Mouse (Mus musculus) gastrocnemius, adult 8-10 months (tissue): ENCODE measurements around the gene Maco1. TPM values are rescaled to one million over a fixed set of nuclear protein-coding genes. Genes with fewer than 3 reads are reported as not detected.

Source experiments
- DNase-seq, 2 experiments: peaks; one replicate each; pipeline ENCODE4 v3.0.0; 2022; ENCODE audit warnings: low spot score in 2 of 2
- total RNA-seq, 4 experiments: library from RNA; stranded (reverse); gene quantifications; 2 replicates each; pipeline ENCODE4 v1.2.4; 2022

Maco1 gene
- total RNA-seq, 4 experiments from 2014 or later, result 17.5 to 21.6 (median 19.1) TPM

- DNase-seq, result no peak
Observed at GRCm38 (mm10) chr4:134774126-134774525, 79.0 kb downstream of the Maco1 start.

GRCm38 (mm10) chr4:134772805-134773674, 80.1 kb downstream of the Maco1 start:
- no peak for DNase-seq

- no peak for DNase-seq
Observed at GRCm38 (mm10) chr4:134769891-134770290, 83.3 kb downstream of the Maco1 start.

- peak; percentile 30 to 54 for DNase-seq
Observed at GRCm38 (mm10) chr4:134769081-134769811, 83.9 kb downstream of the Maco1 start.

GRCm38 (mm10) chr4:134768226-134768888, 84.8 kb downstream of the Maco1 start:
- no peak for DNase-seq

GRCm38 (mm10) chr4:134767426-134768225, 85.5 kb downstream of the Maco1 start, which contains the start of gene Ldlrap1:
Gene Ldlrap1 (minus strand): TSS chr4:134768024.
- peak; percentile 50 to 66 for DNase-seq

- DNase-seq, result peak; percentile 30 to 61
Observed at GRCm38 (mm10) chr4:134766904-134767425, 86.2 kb downstream of the Maco1 start.

GRCm38 (mm10) chr4:134766277-134766676, 86.9 kb downstream of the Maco1 start:
- no peak for DNase-seq

- no peak for DNase-seq
Observed at GRCm38 (mm10) chr4:134764333-134764732, 88.8 kb downstream of the Maco1 start.

- DNase-seq, result no peak
Observed at GRCm38 (mm10) chr4:134762360-134762759, 90.8 kb downstream of the Maco1 start.

GRCm38 (mm10) chr4:134760793-134761201, 92.3 kb downstream of the Maco1 start:
- DNase-seq, result peak; percentile 44 to 62

GRCm38 (mm10) chr4:134760281-134760680, 92.9 kb downstream of the Maco1 start:
- DNase-seq, result no peak

- no peak for DNase-seq
Observed at GRCm38 (mm10) chr4:134759564-134759963, 93.6 kb downstream of the Maco1 start.

- no peak for DNase-seq
Observed at GRCm38 (mm10) chr4:134758922-134759321, 94.2 kb downstream of the Maco1 start.

GRCm38 (mm10) chr4:134758367-134758766, 94.8 kb downstream of the Maco1 start:
- no peak for DNase-seq

GRCm38 (mm10) chr4:134756953-134757352, 96.2 kb downstream of the Maco1 start:
- DNase-seq, result no peak

GRCm38 (mm10) chr4:134754941-134755340, 98.2 kb downstream of the Maco1 start:
- no peak for DNase-seq

- DNase-seq, result no peak
Observed at GRCm38 (mm10) chr4:134754371-134754770, 98.8 kb downstream of the Maco1 start.

GRCm38 (mm10) chr4:134753516-134754261, 99.5 kb downstream of the Maco1 start:
- DNase-seq, result no peak

GRCm38 (mm10) chr4:134752911-134753426, 100.2 kb downstream of the Maco1 start:
- no peak for DNase-seq
